Mouse (Mus musculus) c-Kit-negative CD71-positive TER-119-positive erythroid progenitor cells, embryonic 14.5 days (primary cell): ENCODE data around the gene Gm49373.
A peak's percentile ranks its signal among the peaks of the same experiment; 100 is the strongest.

Source experiments
- DNase-seq: peaks from one replicate; pipeline ENCODE4 v3.0.0-alpha.2; 2013; ENCODE audit warnings: low read depth, low spot score

Gm49373 gene

DNA sequence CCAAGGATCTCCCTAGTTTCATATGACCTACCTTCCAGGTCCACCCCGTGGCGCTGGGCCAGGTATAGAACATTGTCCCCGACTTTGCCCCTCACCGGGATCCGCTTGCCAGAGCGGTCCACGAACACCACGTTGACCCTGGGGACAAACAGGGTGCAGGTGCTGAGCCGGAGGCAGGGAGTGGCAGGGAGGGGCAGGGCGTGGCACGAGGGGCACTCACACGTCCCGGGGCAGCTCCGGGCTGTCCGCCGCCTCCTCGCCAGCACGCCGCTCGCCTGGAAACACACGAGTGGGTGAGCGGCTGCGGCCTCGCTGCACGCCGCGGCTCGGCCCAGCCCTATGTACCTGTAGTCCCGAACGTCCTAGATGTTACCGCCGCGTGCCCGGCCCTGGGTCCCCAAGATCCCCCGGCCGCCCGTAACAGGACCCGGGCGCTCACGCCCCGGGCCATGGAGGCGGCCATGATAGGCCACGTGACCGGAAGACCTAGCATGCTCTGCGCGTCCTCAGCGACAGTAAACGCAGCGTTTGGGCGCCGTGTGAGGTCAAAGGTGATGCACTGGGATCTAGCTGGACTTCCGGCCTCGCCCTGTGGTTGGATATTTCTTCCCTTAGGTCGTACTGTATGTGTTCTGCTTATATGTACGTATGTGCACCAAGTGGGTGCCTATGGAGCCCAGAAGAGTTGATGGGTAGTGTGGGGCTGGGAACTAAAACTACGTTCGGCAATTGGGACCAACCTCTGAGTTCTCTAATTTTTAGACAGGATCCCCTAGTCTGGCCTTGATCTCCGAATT is at the start of gene Gm49373, which contains the start of gene Fdx1l:
TSS of gene Gm49373 (minus strand) at position 53 of the 797 bp plus-strand sequence.
TSS of gene Fdx1l (minus strand) at position 571 of the 797 bp plus-strand sequence.
- DNase-seq: peak; percentile 68

DNA sequence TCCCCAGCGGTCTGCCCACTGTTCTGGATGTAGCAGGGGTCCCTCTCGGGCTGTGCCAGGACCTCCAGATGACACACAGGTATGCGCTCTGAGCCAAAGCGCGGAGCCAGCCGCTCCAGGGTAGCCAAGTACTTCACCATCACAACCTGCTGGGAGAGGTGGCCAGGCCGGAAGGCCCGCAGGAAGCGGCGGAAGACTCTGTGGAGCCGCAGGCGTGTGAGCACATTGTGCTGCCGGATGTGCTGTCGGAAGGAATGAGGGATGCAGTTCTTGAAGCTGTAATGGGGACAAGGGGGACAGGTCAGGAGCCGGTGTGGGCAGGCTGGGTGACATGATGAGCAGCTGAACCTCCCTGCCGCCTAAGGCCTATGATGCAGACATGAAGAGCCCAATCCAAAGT is 48.6 kb upstream of the Gm49373 start:
- no peak for DNase-seq

DNA sequence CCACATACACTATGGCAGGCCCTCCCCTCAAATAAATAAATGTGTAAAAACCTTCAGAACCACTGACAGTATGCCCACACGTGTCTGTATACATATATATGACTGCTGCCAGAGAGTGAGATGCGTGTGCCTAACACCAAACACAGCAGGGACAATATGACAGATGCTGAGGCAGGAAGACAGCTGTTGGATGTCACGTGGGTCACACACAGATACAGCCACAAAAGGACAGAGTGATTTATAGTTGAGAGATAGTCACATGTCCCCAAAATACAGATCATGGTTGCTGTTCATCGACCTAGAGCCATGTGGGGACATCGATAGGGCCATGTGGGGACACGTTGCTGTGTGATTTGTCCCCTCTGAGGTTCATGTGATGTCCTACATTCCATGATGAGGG is 44.2 kb upstream of the Gm49373 start:
- no peak for DNase-seq

DNA sequence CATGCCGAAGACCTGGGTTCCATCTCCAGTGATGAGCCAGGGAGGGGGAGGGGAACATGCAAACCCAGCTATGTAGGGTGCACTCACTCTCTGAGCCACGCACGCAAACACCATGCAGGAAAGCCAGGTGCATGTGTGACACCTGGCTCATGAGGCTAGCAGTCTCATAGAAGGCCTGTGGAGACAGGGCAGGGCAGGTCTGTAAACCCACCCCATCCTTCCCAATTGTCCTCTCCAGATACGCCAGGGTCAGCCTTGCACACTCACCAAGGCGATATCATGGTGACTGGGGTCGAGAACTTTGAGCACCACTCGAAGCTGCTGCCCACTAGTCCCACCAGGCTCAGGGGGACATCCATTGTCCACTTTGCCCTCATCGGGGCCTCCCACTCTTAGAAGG is 42.2 kb upstream of the Gm49373 start:
- no peak for DNase-seq

DNA sequence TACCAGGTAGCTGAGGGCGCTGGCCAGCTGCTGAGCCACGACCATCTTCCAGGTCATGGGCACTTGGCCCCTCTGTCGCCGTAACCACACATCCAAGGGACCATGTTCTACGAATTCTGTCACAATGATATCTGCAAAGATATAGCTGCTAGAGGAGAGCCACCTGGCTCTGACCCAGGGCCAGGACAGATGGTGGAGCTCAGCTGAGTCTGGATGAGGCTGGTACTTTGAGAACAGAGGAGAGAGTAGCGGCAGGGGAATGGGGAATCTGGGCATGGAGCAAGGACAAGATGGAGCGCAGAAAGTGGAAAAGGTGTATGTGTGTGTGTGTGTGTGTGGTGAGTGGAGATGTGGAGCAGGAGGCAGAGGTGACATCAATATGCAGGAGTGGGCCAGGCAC is 41.3 kb upstream of the Gm49373 start:
- DNase-seq: no peak

DNA sequence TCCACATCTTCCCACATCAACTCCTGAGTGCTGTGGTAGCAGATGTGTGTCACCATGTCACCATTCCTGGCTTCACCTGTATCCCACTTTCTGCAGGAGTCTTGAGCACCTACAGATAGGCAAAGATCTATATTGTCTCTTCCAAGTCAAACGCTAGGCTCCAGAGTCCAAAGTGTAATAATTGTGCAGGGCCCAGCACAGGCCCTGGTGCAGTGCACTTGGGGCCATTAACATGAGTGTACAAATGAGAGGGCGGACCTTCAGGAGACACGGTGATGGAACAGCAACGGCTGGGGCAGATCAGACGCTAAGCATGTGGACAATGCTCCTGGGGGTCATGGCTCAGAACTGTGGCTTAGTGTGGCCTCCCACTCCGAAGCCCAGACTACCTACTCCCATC is 40.9 kb upstream of the Gm49373 start:
- no peak for DNase-seq

DNA sequence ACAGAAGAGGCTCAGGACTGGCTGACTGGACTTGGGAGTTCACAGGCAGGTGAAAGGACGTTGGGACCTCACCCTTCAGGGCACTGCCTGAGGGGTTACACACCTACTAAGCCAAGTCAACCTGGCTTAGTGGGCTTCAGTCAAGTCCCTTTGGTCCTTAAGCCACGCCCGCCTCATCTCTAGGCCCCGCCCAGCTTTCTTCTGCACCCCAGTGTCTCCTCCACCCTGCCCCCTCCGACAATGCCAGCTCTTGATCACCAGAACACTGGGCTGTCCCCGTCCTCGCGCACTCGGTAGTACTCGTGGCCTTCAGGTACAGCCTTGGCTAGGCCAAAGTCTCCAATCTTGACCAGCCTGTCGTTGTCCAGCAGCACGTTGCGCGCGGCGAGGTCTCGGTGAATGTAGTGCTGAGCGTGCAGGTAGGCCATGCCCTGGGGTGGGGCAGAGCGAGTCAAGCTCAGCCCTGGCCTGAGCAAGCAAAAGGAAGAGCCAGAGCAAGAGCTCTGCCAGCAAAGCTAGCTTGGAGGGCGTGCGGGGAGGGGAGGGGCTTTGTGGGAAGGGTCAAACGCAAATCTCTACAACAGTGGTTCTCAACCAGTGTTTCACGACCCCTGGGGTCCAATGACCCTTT is 34.8 kb upstream of the Gm49373 start:
- no peak for DNase-seq

DNA sequence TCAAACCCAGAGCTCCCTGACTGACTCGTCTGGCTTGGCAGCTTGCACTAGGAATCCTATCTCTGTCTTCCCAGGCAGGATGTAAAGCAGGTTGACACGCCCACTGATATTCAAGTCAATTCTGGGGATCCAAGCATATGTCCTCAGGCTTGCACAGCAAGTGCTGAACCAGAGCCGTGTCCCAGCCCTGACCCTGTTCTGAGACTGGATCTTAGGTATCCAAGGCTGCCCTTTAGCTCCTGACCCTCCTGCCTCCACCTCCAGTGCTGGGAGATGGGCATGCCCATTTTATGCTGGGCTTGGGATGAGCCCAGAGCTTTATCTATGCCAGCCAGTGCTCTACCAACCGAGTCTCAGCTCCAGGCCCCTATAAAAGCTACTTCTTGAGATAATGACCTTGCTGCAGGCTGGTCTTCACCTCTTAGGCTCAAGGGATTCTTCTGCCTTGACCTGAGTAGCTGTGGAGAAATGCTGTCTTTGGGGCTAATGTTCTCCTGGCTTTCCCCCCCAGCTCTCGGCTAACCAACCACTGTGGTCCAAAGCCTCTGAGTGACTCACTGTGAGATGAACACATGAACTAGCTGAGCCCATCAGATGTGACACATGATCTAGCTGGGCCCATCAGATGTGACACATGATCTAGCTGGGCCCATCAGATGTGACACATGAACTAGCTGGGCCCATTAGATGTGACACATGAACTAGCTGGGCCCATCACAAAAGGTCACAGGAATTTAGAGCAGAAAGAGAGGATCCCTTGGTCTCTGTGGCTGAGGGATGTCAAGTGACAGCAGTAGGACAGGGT is 33.1 kb upstream of the Gm49373 start:
- DNase-seq: peak; percentile 38

DNA sequence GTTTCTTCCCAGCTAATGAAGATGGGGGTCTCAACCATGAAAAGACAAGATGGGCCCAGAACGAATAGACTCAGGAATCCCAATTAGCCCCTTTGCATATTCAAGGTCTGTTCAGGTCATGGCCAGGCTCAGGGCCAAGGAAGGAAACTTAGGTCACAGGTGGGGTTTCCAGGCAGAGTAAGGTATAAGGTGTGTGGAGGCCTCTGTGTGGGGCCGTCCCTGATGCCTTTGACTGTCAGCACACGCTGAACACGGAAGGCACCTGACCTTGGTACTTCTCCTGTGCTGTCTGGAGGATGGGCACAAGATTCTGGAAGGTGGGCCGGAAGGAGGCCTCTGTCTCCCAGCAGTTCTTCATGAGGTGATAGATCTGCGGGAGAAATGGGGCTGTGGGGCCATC is 31.9 kb upstream of the Gm49373 start:
- DNase-seq: no peak

DNA sequence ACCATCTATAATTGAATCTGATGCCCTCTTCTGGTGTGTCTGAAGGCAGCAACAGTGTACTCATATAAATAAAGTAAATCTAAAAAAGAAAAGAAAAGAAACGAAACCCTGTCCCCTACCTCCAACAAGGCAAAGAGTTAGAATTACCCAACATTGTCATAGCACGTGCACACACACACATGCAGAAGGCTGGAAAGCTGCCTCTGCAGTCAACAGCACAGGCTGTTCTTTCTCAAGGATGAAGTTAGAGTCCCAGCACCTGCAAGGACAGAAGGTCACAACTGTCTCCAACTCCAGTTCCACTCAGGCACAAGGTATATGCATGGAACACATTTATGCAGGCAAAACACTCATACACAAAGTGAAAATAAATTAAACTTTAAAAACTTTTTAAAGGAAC is 29.2 kb upstream of the Gm49373 start:
- no peak for DNase-seq

DNA sequence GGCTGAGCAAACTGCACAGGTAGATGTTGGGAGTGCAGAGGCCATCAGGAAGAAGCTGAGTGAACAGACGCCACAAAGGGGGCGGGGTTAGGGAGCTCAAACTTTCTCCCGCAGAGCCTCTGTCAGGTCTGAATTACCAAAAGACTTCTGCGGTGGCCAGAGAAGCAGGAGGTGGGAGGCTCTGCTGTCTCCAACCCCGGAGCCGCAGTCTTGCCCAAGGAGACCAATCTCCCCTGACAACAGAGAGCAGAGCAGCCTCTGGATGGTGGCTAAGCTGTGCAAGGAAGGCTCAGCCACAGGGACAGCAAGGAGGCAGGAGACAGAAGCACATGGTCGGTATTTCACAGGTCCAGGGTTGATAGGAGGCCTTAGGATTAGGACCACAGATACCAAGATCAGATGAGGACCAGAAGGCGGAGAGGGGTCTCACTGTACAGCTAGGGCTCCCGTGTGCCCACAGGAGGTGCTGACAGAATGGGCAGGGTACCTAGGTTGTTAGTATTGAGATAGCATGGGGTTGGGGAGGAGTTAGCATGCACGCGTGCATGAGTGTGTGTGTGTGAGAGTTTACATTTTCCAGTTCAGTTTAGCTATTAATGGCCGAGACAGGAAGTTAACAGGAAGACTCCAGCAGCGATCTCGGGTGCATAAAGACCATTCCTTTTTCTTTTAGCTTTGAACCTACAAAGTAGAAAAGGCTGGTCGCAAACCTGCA is 27.7 kb upstream of the Gm49373 start:
- DNase-seq: no peak

DNA sequence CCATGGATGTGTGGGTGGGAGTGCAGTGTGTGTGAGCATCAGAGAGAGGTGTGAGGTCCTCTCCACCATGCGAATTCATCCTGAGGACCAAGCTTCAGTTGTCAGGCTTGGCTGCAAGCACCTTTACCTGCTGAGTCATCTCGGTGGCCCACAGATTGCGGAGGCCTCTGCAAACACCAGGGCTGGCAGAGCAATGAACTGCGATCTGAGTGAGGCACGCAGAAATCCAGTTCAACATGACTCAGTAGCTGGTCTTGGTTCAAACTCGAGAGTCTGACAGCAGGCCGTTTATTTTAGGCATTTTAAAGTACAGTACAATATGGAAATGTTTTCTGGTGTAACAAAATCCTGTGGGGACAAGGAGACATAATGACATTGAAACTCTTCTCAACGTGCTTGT is 24.9 kb upstream of the Gm49373 start:
- no peak for DNase-seq

DNA sequence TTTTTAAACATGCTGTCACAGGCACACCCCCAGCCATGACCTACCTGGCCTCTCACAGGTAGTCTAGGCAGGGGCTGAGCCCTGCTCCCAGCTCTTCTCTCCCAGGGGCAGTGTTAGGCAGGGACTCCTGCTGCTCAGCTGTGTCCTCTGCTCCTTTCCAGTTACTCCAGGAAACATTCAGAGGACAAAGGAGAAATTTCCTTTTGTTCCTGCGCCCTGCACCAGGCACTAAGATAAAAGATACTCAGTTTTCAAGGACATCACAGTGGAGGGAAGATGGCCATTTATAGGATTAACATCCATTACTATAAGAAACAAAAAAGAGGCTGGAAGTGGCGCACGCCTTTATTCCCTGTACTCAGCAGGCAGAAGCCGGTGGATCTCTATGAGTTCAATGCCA is 23.1 kb upstream of the Gm49373 start:
- no peak for DNase-seq

DNA sequence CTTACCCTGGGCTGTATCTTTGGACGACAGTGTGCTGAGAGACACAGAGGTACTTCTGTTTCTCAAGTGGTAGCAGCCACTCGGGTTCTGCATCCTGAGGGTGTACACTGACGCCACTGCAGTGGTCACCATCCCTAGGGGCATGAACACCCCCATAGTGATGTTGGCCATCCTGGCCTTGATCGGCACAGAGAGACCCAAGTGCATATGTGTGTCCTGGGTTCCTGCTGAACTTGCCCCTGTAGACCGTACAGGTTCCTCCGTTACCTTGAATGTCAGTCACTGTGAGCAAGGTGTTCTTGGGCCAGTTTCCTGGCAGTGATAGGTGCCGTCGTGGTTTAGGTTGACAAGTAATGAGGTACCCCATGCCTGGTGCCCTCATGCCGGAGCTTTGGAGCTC is 20.5 kb upstream of the Gm49373 start:
- no peak for DNase-seq

DNA sequence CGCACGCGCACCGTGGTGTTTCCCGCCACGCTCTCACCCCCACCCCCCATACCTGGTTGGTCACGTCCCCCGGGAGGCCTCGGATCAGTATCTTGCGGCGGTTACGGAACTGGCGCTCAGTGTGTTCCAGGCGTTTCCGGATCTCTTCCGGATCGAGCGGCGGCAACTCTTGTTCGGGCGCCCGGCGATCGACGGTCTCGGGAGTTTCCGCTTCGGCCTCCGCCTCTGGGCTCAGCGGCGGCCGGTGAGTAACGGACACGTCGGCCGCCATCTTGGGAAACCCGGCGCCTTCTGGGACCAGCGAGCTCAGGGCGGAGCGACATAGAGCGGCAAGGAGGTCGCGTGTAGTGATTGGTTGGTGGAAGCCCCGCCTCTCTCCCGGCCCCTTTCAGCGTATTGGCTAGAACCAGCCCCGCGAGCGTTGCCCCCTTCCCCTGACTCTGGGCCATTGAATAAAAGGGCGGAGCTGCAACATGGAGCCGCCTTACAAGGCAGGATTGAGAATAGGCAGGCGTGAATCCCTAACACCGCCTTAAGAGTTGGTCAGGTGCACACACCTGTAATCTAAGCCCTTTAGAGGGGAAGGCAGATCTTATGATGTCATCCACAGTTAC is 18.9 kb upstream of the Gm49373 start, which contains the start of the genes Gm38431 and Raver1:
TSS of gene Gm38431 (minus strand) at position 291 of the 614 bp plus-strand sequence.
TSS of gene Raver1 (minus strand) at position 302 of the 614 bp plus-strand sequence.
- DNase-seq: peak; percentile 96

DNA sequence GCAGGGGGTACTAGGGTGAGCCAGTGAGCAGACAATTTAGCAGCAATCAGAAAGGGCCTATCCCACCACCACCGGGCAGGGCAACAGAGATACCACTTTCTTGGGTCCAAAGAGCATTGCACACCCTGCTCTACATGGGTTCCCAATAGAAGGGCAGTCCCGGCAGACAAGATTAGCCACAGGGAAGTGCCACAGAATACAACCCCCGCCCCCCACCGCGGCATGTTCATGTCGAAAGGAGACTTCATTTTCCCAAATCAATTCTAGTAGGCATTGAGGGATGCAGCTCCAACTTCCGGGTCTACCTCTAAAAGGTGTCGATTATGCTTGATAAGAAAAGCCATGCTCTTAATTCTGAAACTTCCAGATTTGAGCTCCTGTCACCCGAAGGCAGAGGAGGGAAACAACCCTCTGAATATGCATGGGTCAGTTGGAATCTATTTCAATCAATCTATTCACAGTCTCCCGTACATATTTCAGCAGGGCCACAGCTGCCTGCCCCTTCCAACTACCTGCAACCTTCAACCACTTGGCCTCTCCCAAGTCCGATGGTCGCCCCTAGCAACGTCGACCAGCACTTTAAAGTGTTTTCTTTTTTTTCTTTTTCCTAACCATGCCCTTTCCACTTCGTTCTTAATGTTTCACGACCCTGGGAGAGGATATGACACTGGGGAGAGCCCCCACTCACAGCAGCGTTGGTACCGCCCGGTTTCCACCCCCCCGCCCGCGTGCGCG is 18.2 kb upstream of the Gm49373 start:
- DNase-seq: no peak

DNA sequence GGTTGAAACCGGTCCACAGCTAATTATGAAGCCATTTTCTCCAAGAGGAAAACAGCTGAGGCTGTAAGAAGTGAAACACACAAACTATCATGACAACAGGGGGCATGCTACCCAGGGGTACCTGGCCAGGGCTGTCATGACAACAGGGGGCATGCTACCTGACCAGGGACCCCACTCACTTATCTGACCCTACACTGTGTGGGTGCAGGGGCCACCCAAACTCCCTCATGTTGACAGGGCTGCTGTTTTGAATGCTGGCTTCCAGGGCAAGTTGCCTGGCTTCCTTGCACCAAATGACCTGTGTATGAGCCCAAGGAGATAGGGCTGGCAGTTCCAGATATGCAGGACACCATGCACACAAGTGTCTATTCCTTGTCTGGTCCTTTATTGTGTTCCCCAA is 17.6 kb upstream of the Gm49373 start:
- DNase-seq: no peak

DNA sequence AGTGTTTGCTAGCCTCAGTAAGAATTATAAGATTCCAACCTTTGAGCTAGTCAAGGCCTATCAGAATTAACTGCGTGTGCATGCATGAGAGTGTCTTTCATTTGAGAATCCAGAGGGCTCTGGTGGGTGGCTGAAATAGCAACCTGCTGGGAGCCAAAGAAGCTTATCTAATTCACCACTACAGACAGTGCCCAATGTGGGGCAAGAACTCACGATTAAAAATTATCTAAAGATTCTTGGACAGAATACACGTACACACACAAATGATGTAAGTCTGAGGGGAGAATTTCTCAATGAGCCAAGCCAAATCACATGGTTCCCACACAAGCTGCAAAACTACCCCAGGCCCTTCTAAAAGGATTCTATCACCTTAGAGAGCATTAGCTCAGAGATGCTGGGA is 10.4 kb upstream of the Gm49373 start:
- DNase-seq: no peak

DNA sequence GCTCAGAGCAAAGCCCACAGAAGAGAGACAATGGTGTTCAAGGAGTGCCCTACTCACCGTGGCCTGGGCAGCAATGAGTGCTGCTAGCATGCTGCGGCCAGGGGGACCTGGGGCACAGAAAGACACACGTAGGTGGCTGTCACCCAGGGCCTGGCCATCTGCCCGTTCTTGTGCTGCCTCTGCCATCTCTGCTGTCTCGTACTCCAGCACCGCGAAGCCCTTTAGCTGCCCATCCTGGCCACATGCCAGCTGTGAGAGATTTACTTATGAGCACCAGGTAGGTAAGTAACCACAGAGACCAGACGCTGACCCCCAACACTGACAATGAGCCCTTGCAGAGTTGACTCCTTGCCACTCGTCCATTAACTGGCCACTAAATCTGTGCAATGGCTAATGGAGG is 8.2 kb upstream of the Gm49373 start:
- DNase-seq: no peak

DNA sequence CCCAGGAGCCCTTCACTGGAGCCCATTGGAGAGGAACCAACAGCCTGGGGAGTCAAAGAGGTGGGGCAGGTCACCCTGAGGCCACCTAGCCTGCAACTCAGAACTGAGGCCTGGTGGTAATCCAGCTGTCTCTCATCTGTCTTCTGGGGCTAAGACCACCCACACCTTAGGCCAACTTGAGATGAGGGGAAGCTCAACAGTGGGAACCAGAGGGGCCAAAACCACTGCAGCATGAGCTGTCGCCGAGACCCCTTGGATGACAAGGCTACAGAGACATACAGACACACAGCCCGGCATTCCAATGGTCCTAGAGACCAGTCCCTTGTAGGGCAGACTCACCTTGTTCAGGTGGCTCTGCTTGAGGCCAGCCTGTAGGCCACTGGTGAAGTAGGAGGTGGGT is 2.7 kb upstream of the Gm49373 start:
- no peak for DNase-seq

DNA sequence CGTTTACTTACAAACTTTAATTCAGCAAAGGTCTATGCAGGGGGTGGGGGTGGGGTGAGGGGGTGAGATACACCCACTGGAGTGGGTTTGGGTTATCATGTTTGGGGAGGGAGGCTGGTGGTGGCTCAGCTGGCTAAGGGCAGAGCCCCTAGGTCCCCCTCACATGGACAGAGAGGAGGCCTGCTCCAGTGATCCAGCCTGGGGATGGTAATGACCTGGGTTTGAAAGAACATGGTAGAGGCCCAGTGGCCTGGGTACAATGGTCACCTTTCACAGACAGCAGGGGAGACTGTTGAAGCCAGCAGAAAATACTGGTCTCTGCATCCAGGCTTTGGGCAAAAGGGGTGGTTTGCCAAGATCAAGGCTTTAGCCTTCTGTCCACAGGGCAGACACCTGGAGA is 1.3 kb upstream of the Gm49373 start:
- DNase-seq: no peak
